Mouse (Mus musculus): ENCODE results near the gene Aarsd1.
"Not testable (repeated sequence)": the region's sequence is repeated elsewhere in the genome, so short reads cannot be mapped to it uniquely, and the experiment has no call there.

DNA sequence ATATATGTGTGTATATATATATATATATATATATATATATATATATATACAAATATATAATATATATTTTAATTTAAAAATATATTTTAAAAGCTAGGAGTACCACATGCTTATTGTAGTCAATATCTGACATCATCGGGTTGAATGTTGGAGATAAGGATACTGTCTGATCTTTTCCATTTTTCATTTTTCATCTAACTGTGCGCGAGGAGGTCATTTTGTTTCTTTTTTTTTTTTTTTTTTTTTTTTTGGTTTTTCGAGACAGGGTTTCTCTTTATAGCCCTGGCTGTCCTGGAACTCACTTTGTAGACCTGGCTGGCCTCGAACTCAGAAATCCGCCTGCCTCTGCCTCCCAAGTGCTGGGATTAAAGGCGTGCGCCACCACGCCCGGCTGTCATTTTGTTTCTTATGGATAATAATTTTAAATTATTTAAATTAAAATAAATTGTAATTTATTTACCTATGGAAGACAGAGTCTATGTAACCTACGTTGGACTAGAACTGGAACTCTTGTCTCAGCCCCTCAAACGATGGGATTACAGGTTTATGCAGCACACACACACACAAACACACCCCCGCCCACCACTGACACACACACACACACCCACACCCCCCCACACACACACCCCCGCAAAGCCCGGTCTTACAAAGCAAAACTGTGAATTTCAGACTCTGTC is 24.2 kb upstream of the Aarsd1 start:
- TF ChIP-seq CTCF (IDR thresholded peaks at IDR 0.05; ENCODE audit: extremely low read depth, insufficient read length, insufficient replicate concordance, low read depth, low read length); POLR2A (IDR thresholded peaks at IDR 0.05; ENCODE audit: low read depth, low read length): not testable (repeated sequence)
